Mouse (Mus musculus) ovary, postnatal 14 days (tissue): ENCODE measurements around the gene Tctex1d2.
"Not testable (repeated sequence)": the region's sequence is repeated elsewhere in the genome, so short reads cannot be mapped to it uniquely, and the experiment has no call there.

ENCODE experiments used
- DNase-seq: peaks from one replicate; pipeline ENCODE4 v3.0.0; 2022; ENCODE audit warnings: low spot score

Gene Tctex1d2

DNA sequence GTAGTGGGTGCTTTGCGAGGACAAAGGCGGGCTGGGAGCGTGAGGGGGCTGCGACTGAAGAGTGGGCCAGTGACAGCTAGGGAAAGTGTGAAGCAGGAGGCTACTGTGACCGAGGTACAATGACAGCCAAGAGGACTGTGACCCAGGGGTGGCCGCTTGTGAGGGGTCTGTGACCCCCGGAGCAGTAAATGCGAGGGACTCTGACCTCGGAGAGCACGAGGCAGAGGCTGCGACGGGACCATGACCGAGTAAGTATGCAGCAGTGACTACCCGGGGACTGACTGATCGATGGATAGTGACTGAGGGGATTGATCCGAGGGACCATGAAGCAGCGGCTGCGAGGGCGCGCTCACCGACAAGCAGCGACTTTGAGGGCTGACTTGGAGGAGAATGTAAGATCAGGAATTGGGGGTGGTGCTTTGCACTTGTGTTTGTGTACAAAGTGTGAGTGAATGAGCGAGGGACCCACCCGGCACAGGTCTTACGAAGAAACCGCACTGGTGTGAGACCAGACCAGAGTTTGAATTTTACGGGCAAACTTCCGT, 11.6 kb downstream of the Tctex1d2 start:
- DNase-seq = no peak

DNA sequence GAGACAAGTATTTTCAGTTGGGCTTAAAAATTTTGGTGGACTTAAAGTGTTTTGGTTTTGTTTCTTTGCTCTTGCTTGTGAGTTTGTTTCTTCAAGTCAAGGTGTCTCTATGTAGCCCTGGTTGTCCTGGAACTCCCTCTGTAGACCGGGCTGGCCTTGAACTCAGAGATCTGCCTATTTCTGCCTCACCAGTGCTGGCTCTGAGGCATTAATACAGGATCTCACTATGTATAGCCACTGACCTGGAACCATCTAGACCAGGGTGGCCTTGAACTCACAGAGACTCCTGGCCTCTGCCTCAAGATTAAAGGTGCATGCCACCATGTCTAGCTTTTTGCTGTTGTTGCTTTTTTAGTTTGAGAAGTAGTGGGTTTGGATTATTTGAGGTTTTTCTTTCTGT, 12.4 kb downstream of the Tctex1d2 start:
- no peak for DNase-seq

DNA sequence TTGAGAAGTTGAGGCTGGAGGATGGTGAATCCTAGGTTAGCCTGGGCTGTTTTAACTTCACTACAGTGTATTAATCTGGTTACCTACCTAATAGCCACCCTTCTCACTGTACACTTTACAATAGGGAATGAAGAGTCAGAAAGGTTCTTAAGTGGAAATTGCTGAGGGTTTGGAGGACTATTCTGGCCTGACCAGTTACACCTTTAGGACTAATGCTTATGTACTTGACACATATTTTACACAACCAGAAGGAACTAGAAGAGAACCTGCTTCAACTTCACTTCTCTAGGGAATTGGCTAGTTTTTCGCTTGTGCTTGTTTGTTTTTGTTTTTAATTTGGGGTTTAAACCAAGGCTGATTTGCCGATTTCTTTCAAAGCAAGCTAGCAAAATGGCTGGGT, 13.6 kb downstream of the Tctex1d2 start:
- no peak for DNase-seq

DNA sequence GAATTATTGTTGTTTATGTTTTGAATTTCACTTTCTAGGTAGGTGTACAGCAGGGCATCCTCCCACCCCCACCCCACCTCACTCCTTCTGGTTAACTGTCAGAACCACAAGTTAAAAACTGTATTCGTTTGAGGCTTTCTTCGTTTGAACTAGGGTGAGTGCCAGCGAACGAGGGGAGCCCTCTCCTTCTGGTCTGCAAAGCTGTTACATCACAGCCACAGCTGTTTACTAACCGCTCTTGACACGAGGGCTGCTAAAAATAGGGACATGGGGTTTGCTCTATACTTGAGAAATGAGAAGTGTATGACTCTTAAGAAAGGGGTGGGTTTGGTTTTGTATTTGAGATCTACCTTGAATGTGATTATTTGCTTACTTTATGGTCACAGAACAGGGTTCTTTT, 14.6 kb downstream of the Tctex1d2 start:
- DNase-seq = no peak

DNA sequence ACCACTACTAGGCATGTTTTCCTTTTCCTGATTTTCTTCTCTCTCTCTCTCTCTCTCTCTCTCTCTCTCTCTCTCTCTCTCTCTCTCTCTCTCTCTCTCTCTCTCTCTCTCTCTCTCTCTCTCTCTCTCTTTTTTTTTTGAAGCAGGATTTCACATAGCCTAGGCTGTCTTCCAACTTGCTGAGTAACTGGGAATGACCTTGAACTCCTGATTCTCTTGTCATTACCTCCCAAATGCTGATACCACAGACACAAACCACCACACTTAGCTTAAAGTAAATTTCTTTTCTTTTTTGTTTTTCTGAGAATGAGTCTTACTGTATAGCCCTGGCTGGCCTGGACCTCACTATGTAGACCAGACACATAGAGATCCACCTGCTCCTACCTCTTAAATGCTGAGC, 15.2 kb downstream of the Tctex1d2 start:
- no peak for DNase-seq

DNA sequence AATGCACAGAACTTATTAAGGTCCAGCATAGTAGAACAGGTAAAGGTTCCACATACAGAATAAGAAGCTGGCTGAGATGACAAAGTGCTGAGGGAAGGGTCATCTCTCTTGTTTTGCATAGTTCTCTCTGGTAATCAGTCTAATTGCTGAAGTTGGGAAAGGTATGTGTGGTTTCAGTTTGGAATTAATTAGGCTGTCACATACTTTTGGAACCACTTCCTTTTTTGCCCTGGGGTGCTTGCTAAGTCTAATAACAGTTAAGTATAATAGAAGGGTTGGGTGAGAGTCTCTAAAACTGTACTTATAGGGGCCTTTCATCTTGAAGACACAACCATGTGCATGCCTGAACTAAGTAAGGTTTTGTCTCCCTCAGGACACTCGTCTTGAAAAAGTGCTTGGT, 17.2 kb downstream of the Tctex1d2 start:
- no peak for DNase-seq

DNA sequence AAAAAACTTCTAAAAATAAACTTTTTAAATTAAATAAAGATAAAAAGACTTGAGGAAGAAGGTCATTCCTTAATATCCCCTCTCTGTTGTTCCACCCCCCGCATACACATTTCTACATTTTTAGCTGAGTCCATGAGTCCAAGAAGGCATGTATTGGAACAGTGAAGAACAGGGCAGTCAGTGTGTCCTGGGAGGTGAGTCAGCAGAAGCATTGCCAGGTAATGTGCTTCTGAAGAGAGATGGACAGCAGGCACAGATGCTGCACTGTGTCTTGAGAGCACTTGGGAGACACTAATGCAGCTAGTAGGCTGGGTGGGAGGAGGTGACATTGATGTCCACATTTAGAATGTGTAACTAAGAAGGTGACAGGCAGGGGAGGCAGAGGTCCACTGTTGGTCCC, 17.8 kb downstream of the Tctex1d2 start:
- no peak for DNase-seq

DNA sequence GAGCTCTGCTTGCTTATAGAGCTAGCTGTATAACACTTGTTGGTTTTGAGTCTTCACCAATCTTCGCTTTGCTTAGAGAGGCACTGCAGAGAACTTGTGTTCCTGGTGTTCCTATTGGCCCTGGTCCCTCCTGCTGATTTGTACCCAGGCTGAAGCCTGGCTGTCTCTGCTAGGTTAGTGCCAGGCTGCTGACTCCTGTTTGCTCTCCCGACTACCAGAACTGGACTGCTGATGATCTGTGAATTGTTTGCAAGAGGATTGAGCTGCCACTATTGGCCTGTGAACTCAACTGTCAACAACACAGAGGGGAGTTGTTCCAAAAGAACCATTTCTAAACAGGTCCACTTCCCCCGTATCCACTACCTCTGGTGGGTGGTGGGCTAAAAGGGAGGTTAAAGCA, 21.9 kb downstream of the Tctex1d2 start:
- no peak for DNase-seq

DNA sequence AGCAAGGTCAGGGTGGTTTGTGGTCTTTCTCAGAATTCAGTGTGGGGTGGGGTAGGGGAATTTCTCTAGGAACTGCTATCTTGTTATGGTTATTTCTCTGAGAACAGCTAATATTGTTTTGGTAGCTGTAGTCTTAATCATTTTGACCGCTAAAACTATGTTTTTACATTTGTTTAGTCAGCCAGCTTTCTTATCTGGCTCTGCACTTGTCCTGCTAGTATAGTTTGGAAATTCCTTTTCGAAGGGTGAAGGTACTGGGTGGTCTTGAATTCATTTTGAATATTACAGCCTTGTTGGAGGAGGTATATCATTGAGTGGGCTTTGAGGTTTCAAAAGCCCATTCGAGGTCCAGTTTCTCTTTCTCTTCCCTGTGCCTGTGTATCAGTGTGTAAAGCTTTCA, 25.1 kb downstream of the Tctex1d2 start:
- DNase-seq = not testable (repeated sequence)

DNA sequence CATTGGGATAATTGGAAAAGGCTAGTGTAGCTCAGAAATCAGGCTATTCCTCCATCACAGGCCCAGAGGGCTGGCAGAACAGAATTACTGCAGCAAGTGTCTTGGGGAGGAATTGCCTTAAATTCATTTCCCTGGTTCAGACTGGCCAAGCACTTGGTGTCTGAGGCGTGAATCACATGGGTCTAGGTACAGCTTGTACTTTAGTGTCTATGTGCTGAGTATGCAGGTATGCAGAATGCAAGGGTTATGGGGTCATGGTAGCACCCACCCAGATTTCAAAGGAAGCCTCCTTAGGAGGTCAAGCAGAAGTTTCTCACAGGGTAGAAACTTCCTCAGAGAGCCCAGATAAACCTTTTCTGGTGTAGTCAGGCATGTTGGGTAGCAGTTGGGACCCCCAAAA, 26.1 kb downstream of the Tctex1d2 start:
- no peak for DNase-seq

DNA sequence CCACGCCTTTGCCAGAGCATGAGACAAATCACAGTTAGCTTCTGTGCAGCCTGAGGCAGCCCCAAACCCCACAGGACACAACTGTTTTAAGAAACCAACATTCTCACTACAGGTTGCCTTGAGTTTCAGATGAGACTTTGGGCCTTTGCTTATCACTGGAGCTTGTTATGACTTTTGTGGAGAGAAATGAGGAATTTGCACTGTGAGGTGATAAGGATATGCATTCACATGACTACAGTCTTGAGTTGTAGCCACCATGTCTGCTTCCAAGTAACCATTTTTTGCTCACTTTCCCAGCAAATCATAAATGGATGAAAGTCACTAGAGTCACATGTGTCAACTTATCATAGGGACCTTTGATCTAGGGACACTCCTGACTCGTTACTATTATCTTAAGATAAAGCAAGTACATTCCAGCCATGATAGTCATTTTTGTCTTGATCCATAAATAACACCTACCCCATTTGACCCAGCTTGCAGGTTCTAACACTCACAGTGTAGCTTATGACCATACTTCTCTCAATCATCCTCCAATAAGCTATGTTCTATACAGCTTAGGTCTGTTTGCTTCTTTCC, 27.1 kb downstream of the Tctex1d2 start:
- no peak for DNase-seq

DNA sequence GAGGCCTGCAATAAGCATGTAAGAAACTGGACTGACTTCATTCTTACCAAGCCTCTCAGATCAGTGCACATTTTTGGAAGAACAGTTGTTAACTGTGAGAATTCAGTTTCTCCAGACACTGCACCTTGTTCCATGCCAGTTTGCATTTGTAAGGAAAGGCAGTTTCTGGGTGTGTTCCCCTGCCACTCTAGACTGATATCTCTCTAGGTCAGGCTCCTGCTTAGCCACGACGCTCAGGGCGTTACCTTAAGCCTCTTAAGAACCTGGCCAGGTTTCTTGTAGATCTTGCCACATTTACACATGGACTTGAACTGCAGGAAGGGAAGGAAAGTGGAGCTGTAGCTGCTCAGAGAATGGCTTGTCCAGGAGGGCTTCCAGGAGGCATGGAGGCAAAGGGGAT, 30.2 kb downstream of the Tctex1d2 start:
- no peak for DNase-seq

DNA sequence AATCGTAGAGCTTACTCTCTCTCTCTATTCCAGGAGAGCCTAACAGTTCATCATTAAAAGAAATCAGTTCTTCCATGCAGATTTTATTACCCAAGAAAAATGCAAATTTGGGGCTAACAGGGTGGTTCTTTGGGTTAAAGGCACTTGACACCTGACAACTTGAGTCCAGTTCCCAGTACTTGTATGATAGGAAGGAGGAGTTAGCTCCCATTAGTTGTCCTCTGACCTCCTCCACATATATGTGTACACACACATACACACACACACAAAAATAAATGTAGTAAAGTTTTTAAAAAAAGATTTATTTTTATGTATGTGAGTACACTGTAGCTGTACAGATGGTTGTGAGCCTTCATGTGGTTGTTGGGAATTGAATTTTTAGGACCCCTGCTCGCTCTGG, 30.6 kb downstream of the Tctex1d2 start:
- no peak for DNase-seq

DNA sequence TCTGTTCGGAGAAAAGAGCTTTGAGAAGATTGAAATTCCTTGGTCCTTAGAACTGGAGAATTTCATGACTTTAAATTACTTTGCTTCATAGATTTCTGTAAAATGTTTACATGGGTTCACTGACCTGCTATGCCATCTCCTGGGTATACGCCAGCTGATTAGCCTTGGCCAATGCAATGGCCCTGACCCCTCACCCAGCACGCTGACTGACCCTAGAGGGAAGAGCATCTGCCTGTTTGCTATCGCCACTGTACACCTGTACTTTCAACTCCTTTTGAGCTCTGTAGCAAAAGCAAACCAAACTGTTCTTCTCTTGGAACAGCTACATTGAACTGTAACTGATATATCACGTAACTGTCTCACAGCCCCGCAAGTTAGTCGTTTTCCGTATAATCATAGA, 33.6 kb downstream of the Tctex1d2 start:
- DNase-seq = no peak

DNA sequence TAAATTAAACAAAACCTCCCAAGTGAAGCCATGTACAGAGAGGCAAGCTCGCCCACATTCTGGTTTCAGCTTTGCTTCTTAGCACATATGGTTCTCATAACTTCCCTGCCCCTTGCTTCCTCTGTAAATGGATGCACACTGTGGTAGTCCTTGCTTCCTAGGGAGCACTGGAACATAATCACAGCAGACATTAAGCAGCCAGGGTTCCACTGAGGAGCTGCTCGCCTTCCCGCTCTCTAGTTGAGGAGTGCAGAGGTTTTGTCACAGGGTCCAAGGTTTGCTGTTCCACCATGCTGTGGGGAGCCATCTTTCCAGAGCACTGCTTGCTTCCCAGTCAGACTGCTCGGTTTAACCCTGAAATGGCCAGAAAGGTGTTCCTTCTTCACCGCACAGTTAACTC, 35.1 kb downstream of the Tctex1d2 start:
- no peak for DNase-seq

DNA sequence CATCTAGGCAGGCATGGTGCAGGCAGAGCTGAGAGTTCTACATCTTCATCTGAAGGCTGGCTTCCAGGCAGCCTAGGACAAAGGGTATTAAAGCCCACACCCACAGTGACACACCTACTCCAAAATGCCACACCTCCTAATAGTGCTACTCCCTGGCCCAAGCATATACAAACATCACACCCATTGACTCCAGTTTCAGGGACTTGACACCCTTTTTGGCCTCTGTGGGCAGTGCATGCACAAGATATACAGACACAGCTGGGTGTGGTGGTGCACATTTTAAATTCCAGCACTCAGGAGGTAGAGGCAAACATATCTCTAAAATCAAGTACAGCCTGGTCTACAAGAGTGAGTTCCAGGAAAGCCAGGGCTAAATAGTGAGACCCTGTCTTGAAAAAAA, 36.6 kb downstream of the Tctex1d2 start:
- no peak for DNase-seq

DNA sequence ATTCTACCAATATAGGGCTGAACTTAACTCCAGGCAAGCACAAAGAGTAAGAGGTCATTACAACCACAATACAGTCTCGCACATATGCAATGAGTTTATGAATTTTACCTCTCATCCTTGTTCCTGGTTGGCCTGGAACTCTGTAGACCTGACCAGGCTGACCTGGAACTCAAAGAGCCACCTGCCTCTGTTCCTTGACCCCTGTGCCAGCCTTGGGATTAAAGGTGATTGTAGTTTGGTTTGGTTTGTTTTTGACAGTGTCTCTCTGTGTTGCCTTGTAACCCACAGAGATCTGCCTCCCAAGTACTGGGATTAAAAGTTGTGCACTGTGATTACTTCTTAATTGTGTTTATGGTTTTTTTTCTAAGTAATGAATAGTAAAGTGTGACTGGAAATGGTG, 37.3 kb downstream of the Tctex1d2 start:
- no peak for DNase-seq

DNA sequence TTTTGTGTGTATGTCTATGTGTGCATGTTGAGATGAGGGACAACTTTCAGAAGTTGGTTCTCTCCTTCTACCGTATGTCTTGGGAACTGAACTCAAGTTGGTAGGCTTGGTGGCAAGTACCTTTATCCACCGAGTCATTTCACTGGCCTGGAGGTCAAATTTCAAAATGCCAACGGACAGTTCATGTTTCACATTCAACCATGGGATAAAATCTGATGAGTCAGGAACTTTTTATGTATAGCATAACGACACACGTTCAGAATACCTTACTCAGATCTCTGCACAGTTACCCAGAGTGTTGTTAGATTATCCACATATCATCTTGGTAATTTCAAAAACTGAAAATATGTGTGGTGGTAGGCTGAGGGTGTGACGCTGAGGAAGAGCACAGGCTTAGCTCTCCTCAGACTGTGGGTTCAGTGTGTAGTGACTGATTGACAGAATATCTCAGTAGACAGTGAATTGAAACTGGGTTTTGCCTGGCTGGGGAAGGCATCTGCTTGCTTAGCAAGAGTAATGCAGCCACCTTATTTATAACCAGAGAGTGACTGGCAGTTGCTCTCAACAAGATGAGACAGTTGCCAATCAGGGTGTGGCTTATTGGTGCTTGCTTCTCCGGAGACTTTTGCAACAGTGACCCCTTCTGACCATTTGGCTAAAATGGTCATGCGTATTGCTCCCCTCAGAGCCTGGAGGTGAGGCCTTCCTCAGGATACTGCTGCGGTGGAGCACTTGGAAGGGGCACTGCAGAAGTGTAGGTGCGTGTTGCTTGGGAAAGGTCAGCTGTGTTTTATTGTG, 38.3 kb downstream of the Tctex1d2 start:
- peak; percentile 26 for DNase-seq

DNA sequence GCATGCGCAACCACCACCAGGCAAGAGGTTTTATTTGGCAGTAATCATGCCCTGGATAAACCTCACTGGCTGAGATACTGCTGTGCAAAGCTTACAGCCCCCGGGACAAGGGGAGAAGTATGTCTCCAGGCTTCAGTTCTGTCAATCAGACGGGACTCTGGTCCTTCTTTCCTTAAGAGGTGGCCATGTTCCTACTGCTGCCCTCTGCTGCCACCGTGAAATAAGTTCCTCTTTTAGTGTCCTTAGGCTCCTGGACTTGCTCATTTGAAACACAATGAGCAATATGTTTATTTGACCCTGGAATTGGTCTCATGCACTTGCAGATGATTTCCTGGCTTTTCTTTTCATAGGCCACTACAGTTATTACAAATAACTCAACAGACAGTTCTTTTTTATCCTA, 41.0 kb downstream of the Tctex1d2 start:
- DNase-seq = no peak

DNA sequence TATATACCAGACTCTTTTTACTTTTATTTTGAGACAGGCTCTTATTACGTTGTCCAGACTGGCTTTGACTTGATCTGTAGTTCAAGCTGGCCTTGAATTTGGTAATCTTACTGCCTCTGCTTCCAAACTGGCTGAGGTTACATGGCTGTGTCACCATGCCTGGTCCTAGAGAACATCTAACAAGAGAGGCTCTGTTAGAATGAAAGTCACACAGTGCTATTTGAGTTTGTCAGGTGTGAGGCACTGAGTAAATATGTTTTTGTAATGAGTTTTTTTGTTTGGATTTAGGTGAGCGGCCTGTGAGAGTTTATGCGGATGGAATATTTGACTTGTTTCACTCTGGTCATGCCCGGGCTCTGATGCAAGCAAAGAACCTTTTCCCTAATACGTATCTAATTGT, 42.2 kb downstream of the Tctex1d2 start:
- no peak for DNase-seq

DNA sequence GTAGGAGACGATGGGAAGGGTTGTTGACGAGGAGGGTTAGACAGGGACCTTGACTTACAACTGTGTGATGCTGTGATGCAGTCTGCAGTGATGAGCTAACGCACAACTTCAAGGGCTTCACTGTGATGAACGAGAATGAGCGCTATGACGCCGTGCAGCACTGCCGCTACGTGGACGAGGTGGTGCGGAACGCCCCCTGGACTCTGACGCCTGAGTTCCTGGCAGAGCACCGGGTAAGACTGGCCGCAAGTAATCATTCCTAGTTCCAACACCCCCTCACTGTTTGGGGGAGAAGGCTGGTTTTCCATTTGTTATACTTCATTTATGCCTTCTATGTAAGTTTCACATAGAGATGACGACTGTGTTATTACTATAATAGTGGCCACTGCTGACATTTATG, 43.4 kb downstream of the Tctex1d2 start:
- no peak for DNase-seq

DNA sequence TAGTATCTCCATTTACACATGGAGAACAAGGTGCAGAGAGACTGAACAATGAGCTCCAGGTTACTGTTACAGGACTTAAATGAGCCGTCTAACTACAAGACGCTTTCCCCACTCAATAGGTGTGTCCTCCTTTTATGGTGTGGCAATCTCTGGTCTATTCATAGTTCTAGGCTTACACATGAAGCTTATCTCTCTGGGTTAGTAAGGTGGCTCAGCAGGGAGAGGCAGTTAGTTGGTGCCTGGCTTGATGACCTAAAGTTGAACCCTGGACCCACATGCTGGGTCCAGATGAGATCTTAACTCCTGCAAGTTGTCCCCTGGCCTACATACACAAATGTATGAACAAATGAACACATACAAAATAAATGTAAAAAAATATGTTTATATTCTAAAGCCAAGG, 43.9 kb downstream of the Tctex1d2 start:
- no peak for DNase-seq

DNA sequence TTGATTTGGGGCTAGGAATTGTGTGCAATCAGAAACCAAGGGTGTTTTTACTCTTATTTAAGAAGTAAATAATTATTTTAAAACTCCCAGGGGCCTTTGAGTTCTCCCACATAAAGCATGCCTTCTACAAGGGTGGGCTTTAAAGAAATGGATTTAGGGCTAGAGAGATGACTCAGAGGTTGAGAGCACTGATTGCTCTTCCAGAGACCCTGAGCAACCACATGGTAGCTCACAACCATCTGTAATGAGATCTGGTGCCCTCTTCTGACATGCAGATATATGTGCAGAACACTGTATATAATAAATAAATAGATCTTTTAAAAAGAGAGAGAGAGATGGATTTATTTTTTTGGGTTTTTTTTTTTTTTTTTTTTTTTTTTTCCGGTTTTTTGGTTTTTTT, 45.4 kb downstream of the Tctex1d2 start:
- no peak for DNase-seq

DNA sequence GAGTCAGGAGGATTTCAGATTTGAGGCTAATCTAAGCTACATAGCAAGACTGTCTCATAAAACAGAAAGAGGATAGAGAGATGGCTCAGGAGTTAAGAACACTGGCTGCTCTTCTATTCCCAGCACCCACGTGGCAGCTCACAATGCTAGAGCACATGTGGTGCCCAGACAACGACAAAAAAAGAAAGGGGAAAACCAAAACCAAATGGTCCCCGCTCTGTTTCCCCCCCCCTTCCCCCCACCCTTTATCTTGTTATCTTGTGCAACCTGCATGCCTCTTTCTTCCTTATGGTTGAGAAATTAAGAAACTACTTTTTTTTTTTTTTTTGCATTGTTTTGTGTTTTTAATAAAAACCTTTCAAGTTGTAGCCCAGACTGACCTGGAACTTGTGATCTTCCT, 49.0 kb downstream of the Tctex1d2 start:
- DNase-seq = no peak
